Mouse (Mus musculus): ENCODE data around the gene Atp11a.

The Atp11a gene

DNA sequence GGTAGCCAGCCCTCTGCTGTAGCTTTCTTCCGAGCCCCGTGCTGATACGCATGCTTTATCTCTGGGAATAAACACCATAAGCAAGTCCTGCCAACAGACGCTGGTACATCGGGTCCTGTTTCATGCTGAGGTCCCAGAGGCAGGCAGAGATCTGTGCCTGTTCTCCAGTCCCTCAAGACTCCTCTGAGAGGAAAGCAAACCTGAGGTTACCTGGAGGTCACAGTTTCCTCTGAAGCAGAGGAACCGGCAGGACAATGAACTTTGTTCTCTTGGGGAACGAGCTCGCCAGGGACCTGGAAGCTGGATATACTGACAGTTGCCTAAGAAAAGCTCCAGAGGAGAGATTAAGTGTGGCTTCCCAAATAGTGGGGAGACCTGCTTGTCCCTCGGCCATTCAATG lies 141.0 kb downstream of the Atp11a start:
- DNase-seq (ENCODE audit: extremely low read depth, insufficient read length, low spot score), result no peak

DNA sequence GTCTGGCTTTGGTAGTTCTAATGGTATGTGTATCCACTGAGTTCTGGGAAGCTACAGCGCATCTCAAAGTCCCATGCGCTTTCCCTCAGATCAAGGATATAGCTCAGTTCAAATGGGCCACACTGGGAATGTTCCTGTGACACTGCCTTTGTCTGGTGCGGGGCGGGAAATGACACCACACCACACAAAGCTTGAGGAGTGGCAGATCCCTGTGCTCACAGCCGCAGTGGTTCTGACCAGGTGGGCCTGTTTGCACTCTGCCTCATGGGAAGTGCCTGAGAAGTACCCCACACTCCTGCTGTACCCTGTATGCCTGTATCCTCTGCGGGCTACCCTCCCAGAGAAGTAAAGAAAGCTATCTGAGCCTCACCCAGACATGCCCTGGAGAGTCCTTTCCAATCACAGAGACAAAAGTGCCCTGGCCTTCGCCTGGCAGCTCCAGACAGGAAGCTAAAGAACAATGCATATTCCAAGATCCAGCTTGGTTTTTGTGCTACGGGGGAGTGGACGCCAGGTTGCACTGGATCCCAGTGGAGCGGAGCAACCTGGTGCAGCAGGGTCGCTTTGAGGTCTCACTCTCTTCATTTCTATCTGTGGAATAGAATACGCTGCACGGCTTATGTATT lies 147.1 kb downstream of the Atp11a start:
- no peak for DNase-seq (ENCODE audit: extremely low read depth, insufficient read length, low spot score)

DNA sequence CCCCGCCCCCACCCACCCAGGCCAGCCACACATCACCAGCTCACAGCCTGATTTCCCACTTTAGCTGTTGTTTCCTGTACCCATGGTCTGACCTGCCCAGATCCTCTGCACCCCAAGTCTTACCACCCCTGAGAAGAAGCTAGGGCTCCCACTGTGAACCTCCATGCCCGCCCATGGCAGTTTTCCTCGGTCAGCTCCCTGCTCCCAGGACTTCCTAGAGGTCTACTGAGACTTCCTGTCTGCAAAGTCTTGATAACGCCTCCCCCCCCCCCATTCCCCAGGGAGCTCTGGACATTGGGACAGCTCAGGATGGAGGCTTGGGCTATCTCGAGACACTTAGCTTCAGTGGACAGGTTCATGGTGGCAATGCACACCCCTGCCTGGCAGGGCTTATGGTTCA lies 148.3 kb downstream of the Atp11a start:
- no peak for DNase-seq (ENCODE audit: extremely low read depth, insufficient read length, low spot score)

- no peak for DNase-seq (ENCODE audit: extremely low read depth, insufficient read length, low spot score)
Measured at GRCm38 (mm10) chr8:12905599-12906321, 148.9 kb downstream of the Atp11a start.

DNA sequence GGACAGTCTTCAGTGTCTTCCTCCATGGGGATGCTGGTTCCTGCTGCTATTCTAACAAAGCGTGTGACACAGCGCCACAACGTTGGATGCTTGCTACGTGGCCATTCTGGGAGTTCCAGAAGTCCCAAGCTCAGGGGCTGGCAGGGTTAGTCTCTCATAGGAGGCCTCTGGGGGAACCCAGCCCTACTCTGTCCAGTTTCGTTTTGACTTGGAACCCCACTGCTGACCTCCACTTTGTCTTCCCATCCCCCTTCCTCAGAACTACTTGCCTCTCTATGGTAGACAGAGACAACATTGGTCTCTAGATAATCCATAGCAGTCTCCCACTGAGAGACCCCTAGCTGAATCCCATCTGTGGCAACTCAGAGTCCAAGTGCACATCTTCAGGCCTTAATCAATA lies 149.8 kb downstream of the Atp11a start:
- DNase-seq (ENCODE audit: extremely low read depth, insufficient read length, low spot score), result no peak

DNA sequence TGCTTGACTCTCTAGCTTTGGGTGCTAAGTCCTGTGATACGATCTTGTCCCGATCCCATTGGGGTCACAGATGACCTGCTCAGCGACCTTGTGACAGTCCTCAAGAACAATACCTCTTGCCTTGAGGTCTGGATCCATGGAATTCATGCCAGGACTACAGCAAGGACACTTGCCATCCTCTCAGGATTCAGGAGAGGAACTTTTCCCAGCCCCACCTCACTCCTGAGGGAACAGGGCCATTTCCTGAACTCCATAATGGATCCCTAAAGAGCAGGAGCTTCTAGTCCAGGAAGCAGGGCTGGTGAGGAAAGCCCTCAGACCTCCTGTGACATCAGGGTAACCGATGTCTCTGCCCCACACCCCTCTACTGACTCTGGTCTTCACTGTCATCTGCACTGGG lies 150.9 kb downstream of the Atp11a start:
- DNase-seq (ENCODE audit: extremely low read depth, insufficient read length, low spot score), result no peak

DNA sequence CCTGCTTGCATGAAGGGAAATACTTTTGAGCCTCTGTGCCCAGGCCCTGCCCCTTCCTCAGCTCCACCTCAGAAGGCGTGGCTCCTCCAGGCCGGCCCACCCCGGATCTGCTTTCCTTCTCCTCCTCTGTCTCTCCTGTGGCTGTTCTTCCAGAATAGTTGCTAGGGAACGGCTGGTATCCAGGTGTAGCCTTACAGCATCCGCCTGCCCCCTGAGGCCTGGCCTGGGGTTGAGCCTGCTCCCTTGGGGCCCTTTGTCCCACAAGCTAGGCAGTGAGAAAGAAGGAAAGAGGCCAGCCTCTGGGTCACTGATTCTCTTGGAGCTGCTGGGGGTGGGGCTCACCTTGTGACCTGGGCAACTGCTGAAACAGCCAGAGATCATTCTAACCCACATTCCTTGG lies 155.2 kb downstream of the Atp11a start:
- DNase-seq (ENCODE audit: extremely low read depth, insufficient read length, low spot score), result no peak

DNA sequence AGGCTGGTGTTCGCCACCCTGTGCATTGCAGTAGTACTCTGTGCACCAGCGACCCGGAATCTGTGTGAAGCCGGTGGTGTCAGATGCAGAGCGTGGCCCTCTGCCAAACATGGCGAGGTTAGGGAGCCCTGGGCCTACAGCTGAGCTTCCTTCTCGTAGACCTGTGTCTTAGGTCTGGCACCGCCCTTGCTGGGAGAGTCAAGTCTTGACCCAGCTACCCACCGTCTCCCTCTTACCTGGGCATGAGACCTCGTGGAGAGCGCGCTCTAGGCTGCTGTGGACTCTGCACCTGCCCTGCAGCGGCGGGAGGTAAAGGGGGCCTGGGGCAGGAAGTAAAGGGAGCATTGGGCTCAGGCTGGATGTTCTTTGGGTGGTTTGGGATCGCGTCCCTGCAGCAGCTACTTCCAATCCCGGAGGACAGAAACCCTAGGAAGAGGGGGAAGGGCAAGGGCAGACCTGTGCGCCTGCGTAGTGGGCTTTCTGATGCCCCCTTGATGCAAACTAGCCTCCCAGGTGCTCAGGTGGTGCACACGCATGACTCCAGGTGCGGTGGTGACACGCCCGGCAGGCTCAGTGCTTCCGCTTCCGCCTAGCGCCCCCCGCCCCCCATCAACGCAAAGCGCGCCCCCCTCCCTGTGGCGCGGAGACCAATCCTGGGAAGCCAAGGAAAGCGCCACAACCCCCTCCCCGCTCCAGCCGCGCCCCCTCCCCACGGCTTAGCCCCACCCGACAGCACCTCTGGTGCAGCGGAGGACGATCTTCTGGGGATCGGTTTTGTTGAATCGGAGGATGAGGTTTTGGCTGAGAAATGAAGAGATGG lies 158.6 kb downstream of the Atp11a start:
- DNase-seq (ENCODE audit: extremely low read depth, insufficient read length, low spot score), result no peak

- DNase-seq (ENCODE audit: extremely low read depth, insufficient read length, low spot score), result no peak
Measured at GRCm38 (mm10) chr8:12916156-12916900, 159.5 kb downstream of the Atp11a start.

DNA sequence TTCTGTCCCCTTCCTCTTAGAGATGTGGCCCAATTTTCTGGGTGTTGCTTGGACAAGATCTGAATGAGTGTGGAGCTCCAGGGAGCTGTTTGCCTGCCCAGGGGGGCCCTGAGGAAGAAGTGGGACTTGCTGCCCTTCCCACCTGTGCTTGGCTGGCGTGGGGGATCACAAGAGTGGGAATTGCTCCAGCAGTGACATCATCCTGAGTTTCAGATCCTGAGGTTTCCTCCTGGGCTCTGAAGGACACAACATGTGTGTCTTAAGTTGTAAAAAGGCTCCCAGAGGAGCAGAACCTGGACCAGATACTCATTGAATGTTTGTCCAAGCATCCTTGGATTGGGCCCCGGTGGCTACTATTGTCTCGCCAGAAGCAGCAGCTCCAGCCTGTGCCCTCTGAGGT lies 160.2 kb downstream of the Atp11a start:
- DNase-seq (ENCODE audit: extremely low read depth, insufficient read length, low spot score), result no peak

- DNase-seq (ENCODE audit: extremely low read depth, insufficient read length, low spot score), result no peak
Measured at GRCm38 (mm10) chr8:12917831-12918230, 161.0 kb downstream of the Atp11a start.

Measured in 3134 (cell line).